Mouse (Mus musculus) testis, adult 2 months (tissue): ENCODE data around the gene Pdzk1ip1. TPM values are rescaled to one million over a fixed set of nuclear protein-coding genes. Genes with fewer than 3 reads are reported as not detected.

Experiments
- H3K27ac ChIP-seq: fragments of 200-500 bp; 2 replicates; pipeline ENCODE4 v1.5.1; 2012; ENCODE audit warnings: low read depth, low read length; ENCODE audit not compliant: control insufficient read depth, insufficient read depth
- H3K27me3 ChIP-seq: fragments of 200-500 bp; 2 replicates; pipeline ENCODE4 v1.6.1; 2012; ENCODE audit warnings: mild to moderate bottlenecking, low read length, moderate library complexity; ENCODE audit not compliant: control insufficient read depth, insufficient read depth
- H3K36me3 ChIP-seq: fragments of 200-500 bp; 2 replicates; pipeline ENCODE4 v1.6.1; 2012; ENCODE audit warnings: mild to moderate bottlenecking, low read length; ENCODE audit not compliant: control insufficient read depth, insufficient read depth
- H3K4me1 ChIP-seq: fragments of 200-500 bp; 2 replicates; pipeline ENCODE4 v1.6.1; 2012; ENCODE audit warnings: low read length; ENCODE audit not compliant: control insufficient read depth, insufficient read depth
- H3K4me3 ChIP-seq: fragments of 200-500 bp; 2 replicates; pipeline ENCODE4 v1.5.1; 2012; ENCODE audit warnings: low read depth, mild to moderate bottlenecking, low read length, moderate library complexity, mixed read lengths; ENCODE audit not compliant: control insufficient read depth
- CTCF ChIP-seq: fragments of 200-500 bp; IDR thresholded peaks from 2 replicates; pipeline ENCODE4 v1.5.1; 2012; ENCODE audit warnings: low read depth, mild to moderate bottlenecking, inconsistent platforms, low read length, moderate library complexity; ENCODE audit not compliant: control insufficient read depth, insufficient read depth, insufficient replicate concordance
- POLR2A ChIP-seq: fragments of 200-500 bp; IDR thresholded peaks from 2 replicates; pipeline ENCODE4 v1.6.1; 2012; ENCODE audit warnings: low read depth, mild to moderate bottlenecking, inconsistent platforms, low read length, moderate library complexity; ENCODE audit not compliant: control insufficient read depth
- polyA plus RNA-seq: library from polyadenylated mRNA; depleted of rRNA; stranded (reverse); fragments of >200 nt; gene quantifications from 2 replicates; pipeline ENCODE4 v1.2.3, GENCODE M21; 2012

Gene Pdzk1ip1
- polyA plus RNA-seq, 1 experiment, result 353 TPM

DNA sequence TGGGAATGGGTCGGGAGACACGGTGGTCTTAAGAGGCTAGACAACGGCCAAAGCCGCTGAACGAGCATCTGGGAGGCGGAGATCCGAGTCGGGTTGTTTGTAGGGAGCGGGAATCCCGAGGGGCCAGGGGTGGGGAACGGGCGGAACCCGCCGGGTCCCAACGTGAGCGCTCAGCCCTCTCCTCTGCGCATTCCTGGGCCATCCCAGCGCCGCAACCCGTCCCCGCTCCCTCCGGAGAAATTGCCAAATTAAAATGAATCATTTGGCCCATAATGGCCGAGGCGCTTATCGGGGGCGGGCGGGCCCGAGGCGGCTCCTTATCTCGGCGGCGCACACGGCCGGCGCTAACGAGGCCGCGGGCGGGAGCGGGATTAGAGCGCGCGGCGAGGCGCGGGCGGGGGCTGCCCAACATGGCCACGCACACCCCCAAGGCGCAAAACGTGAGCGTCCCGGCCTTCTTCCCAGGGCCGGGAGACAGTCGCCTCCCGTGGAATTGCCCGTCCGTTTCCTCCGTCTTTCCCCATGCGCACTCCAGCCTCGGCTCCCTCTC, 32.1 kb upstream of the Pdzk1ip1 start, which contains the start of gene Tal1:
Gene Tal1, plus strand, starts transcription at position 56 of the 550 bp plus-strand sequence.
- H3K27me3 ChIP-seq, result peaks cover 8% of the 10 kb centered on the region
- no peaks in the 10 kb centered on the region for H3K36me3 ChIP-seq
- TF ChIP-seq CTCF (no peak), POLR2A (no peak)
- H3K27ac ChIP-seq, result peak within 1 kb of the TSS; percentile 7
- peak within 1 kb of the TSS; percentile 57 for H3K4me3 ChIP-seq
- H3K4me1 ChIP-seq, result peaks cover 15% of the 10 kb centered on the region

DNA sequence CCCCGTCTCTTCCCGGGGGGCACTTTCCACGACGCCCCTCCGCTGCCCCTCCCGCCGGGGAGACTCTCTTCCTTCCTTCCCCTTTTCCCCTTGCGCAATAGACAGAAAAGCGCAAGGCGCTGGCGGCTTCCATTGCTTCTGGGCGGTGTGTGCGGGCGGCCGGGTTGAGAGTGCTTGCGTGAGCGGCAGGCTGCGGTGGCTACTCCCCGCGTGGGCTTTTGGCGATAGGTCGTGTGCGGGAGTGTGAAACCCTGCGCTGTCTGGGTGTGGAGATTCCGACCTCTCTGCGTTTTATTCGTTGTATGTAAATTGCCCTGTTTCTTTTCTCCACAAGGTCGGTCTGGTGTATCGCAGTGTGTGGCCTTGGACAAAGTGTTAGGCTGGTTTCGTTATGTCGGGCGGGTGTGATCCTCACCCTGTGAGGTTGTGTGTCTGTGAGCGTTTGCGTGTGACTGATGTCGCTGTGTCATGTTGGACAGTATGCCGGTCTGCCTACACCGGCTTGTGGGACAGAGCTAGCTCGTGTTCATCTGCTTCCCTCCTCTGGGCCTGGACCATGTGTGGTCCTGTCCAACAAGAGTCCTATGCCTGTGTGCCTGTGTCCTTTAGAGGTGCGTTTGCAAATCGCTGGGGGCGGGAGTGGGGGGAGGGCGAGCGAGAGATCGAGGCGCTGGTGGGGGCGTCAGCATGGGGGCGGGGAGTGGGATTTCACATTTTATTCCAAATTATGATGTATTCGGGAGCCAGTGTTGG, 31.4 kb upstream of the Pdzk1ip1 start:
- Histone ChIP-seq H3K36me3 (no peaks in the 10 kb centered on the region), H3K4me1 (peaks cover 15% of the 10 kb centered on the region), H3K27me3 (peaks cover 8% of the 10 kb centered on the region), H3K4me3 (peak overlapping the region; percentile 57), H3K27ac (peak overlapping the region; percentile 7)
- TF ChIP-seq POLR2A (no peak), CTCF (no peak)

DNA sequence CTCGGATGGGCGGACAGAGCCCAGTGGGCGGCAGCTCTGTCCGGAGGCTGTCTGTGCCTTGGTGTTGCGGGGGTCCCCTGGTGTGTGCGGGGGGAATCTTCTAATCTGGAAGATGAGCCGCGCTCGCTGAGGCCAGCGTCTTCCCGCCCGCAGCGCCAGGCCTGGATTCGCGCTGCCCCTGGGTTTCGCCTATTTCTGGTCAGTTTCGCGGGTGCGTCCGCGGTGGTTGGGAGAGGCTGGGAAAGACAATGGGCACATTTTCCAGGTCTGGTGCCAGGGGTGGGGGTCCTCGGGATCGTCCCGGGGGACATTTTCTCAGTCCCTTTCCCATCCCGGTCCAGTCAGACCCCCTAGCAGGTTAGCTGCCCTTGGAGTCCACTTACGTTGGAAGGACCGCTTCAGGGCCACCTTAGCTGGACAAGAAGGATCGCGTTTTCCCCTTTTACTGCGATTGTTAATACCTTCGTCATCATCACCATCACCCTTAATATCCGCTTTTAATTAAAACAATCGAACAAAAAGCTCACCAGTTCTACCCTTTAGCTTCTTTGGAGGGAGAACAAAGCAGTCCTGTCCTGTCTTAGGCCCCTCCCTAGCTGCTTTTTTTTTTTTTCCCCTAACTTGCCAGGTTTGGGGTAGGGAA, 30.7 kb upstream of the Pdzk1ip1 start:
- TF ChIP-seq CTCF, result no peak
- TF ChIP-seq POLR2A, result no peak
- H3K27me3 ChIP-seq, result peaks cover 8% of the 10 kb centered on the region
- peak overlapping the region; percentile 3; the same call in 1 of the 2 replicates for H3K27ac ChIP-seq
- H3K4me3 ChIP-seq, result peak overlapping the region; percentile 21
- no peaks in the 10 kb centered on the region for H3K36me3 ChIP-seq
- H3K4me1 ChIP-seq, result peaks cover 16% of the 10 kb centered on the region

- H3K4me3 ChIP-seq, result no peak overlapping the region
- H3K27ac ChIP-seq, result no peak overlapping the region; the same call in 1 of the 2 replicates
- H3K27me3 ChIP-seq, result peaks cover 8% of the 10 kb centered on the region
- peaks cover 22% of the 10 kb centered on the region for H3K4me1 ChIP-seq
- TF ChIP-seq CTCF (no peak), POLR2A (no peak)
- H3K36me3 ChIP-seq, result no peaks in the 10 kb centered on the region
Observed at GRCm38 (mm10) chr4:115058317-115058761, 30.2 kb upstream of the Pdzk1ip1 start.

DNA sequence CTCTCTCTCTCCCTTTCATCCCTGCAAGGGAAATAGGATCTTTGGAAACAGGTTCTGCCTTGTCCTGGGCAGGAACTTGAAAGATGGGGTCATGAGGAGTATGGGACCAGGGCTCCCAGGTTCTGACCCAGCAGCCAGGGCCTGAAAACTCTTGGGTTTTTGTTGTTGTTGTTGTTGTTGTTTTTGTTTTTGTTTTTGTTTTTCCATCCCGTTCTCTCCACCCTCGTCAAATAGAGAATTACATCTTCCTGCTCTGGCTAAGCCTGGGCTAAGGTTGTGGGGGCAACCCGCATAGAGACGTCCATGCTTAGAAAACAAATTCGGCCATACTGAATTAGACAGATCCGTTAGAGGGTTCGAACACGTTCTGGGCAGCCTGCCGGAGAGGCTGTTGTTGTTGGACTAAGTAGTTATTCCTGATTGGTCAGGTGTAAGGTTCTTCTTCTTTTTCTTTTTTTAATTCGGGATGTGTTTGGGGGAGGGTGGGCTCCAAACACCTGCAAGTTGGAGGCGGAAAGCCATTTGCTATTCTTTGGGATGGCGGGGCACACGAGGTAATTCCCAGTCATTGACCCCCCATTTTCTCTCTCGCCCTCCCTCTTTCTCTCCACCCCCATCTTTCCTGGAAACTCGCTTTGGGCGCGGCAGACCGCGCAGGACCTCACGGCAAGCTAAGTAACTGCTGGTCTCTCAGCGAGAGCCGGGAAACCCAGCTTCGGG, 29.5 kb upstream of the Pdzk1ip1 start:
- H3K4me1 ChIP-seq, result peaks cover 29% of the 10 kb centered on the region
- H3K27ac ChIP-seq, result no peak overlapping the region
- H3K4me3 ChIP-seq, result peak overlapping the region; percentile 40; the same call in 1 of the 2 replicates
- no peaks in the 10 kb centered on the region for H3K36me3 ChIP-seq
- no peak for TF ChIP-seq POLR2A
- peaks cover 8% of the 10 kb centered on the region for H3K27me3 ChIP-seq

DNA sequence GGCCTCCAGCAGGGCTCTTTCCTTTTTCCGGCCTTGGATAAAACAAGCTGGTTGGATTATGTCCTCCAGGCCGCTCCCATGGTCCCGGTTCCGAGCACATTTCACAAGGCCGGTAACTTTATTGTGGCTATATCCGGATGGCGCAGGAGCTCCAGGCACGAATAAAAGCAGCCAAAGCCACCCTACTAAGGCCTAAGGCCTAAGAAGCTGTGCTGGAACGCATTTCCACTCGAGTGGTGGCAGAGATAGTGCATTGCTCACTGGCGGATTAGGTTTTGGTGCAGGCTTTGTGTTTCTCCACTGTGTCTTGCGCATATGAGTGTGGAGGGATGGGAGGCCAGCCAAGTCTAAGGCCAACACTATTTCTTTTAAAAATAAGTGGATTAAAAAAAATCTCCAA, 28.6 kb upstream of the Pdzk1ip1 start:
- peaks cover 8% of the 10 kb centered on the region for H3K27me3 ChIP-seq
- H3K4me1 ChIP-seq, result peaks cover 30% of the 10 kb centered on the region
- H3K4me3 ChIP-seq, result no peak overlapping the region
- H3K27ac ChIP-seq, result no peak overlapping the region
- no peaks in the 10 kb centered on the region for H3K36me3 ChIP-seq
- no peak for TF ChIP-seq CTCF
- no peak for TF ChIP-seq POLR2A

GRCm38 (mm10) chr4:115060753-115061152, 27.8 kb upstream of the Pdzk1ip1 start:
- Histone ChIP-seq H3K36me3 (no peaks in the 10 kb centered on the region), H3K4me1 (peaks cover 30% of the 10 kb centered on the region), H3K4me3 (no peak overlapping the region), H3K27me3 (peaks cover 8% of the 10 kb centered on the region), H3K27ac (no peak overlapping the region)
- TF ChIP-seq POLR2A (no peak), CTCF (no peak)
